Mouse (Mus musculus): ENCODE results near the gene Olfr776.
"Not testable (repeated sequence)": the region's sequence is repeated elsewhere in the genome, so short reads cannot be mapped to it uniquely, and the experiment has no call there.

Olfr776 gene

DNA sequence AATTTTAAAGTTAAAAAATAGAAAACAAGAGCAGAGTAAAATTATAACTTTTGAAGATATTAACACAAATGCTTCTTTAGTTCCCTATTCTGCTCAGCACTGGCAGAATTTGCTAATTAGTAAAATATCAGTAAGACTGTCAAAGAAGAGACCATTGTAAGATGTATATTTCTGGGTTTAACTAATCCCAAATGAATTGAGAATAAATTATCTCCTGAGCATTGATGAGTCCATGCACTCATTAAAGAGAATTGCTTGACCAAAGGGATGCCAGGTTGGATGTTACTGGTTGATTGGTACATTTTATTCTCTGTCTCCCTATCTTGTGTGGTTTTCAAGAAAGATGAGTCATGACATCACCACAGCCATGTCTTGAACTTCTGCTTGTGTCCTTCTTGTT is at the start of gene Olfr776:
Gene Olfr776 (plus strand): TSS at position 301 of the 400 bp plus-strand sequence.
- no peak for DNase-seq

DNA sequence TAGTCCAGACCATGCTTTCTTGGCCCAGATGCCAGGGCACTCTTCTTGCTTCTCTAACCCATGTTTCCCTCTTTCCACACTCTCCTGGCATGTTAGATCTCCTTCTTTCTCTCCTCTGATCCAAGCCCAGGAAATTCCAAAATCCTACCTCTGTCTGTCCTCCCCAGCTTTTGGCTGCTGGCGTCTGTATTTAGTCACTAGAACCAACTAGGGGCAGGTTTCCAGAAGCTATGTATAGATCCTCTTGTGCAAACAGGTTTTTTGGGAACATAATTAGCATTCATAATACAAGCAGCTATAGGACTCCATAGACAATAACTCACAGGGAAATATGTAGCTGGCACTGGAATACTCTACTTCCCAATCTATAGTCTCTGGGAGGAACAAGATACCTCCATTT is 28.2 kb upstream of the Olfr776 start:
- no peak for DNase-seq

DNA sequence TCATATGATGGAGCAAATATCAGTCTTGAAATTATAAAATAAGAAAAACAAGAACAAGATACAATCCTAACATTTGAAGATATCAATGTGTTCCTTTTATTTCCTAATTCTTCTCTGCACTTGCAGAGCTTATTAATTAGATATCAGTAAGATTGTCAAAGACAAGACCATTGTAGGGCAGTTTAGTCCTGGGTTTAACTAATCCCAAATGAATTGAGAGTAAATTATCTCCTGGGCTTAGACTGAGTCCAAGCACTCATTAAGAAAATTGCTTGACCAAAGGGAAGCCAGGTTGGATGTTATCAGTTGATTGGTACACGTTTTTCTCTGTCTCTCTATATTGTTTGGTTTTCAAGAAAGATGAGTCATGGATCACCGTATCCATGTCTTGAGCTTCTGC is 23.0 kb upstream of the Olfr776 start, which contains the start of gene Olfr774:
Gene Olfr774 (plus strand): TSS at position 301 of the 400 bp plus-strand sequence.
- DNase-seq: no peak

DNA sequence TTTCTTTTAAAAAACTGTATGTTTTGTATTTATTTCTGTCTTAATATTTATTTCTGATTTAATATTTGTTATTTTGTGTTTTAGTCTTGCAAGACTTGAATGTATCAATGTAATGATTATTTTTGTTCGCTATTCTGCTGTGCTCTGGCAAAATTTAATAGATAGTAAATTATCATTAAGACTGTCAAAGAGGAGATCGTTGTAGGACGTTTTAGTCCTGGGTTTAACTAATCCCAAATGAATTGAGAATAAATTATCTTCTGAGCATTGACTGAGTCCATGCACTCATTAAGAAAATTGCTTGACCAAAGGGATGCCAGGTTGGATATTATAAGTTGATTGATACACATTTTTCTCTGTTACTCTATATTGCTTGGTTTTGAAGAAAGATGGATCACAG is 10.8 kb upstream of the Olfr776 start, which contains the start of gene Olfr775:
Gene Olfr775 (plus strand): TSS at position 301 of the 400 bp plus-strand sequence.
- no peak for DNase-seq

DNA sequence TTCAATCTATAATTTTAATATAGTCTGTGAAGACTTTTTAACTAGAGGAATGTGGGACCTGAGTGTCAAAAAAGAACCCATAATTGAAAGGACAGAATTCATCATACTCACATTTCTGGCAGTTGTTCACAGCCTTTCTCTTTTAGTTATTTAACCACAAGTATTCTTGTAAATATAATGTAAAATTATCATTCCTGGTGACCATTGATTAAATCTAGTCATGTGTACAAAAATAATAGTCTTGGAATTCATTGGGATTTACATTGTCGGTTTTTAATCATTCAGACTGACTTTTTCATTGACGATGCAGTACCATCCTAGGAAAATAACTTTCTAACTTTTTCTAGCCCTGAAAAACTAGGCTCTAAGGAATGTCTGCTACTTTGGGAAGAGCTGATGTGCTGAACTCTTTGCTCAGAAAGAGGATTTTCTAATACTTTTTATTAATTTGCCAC is 12.2 kb downstream of the Olfr776 start, which contains the start of gene Olfr777:
Gene Olfr777 (minus strand): TSS at position 405 of the 455 bp plus-strand sequence.
- DNase-seq: no peak

DNA sequence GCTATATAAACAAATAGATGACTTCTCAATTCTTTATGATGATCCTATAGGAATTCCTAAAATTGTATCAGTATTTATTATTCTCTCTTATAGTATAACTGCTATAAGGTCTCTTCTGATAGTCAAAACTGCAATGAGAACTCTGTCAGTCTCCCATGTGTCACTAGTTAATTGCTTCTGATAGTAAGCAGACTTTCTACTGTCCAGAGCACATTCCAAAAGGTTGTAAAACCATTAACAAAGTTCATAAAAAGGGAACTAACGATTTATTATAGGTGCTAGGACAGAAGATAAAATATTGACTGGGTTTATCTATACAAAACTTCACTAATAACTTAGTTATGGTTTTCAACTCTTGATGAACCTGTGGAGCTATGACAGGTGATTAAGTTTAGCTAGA is 54.0 kb downstream of the Olfr776 start:
- DNase-seq: not testable (repeated sequence)

DNA sequence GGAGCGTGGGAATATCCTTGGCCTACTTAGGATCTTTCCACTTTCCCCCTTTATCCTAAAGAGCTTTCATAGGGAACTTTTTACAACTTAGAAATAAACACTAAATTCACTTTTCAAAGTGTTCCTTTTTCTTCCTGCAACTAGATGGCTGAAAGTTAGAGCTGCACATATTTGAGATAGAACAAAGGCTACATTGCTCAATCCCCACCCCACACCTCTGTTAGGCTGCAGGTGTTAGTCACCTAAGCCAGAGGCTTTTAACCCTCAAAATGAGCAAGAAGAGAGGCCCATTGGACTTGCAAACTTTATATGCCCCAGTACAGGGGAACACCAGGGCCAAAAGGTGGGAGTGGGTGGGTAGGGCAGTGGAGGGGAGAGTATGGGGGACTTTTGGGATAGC is 54.6 kb downstream of the Olfr776 start:
- not testable (repeated sequence) for DNase-seq
